Mouse (Mus musculus) embryonic facial prominence, embryonic 11.5 days (tissue): Measurements from ENCODE around the gene Cd164l2. TPM values are rescaled to one million over a fixed set of nuclear protein-coding genes. Genes with fewer than 3 reads are reported as not detected.

Experiments
- ATAC-seq: fragments of 200-750 bp; cut with Nextera tagmentation; replicated peaks from 2 replicates; pipeline ENCODE4 v1.8.0; 2017; ENCODE audit warnings: low read depth; ENCODE audit not compliant: insufficient number of reproducible peaks, low FRiP score, low TSS enrichment
- DNase-seq: peaks from one replicate; pipeline ENCODE4 v3.0.0-alpha.2; 2015; ENCODE audit warnings: low spot score
- H3K27ac ChIP-seq: fragments of 300-500 bp; sonication (generic); replicated peaks from 2 replicates; pipeline ENCODE4 v1.5.1; 2014; ENCODE audit warnings: mild to moderate bottlenecking, low read depth, low read length, control low read depth
- H3K27me3 ChIP-seq: fragments of 300-500 bp; sonication (generic); 2 replicates; pipeline ENCODE4 v1.6.1; 2014; ENCODE audit warnings: mild to moderate bottlenecking, low read length, moderate library complexity, mixed read lengths; ENCODE audit not compliant: control insufficient read depth, insufficient read depth
- H3K36me3 ChIP-seq: fragments of 300-500 bp; sonication (generic); replicated peaks from 2 replicates; pipeline ENCODE4 v1.6.1; 2014; ENCODE audit warnings: low read depth, mild to moderate bottlenecking, low read length, moderate library complexity, mixed read lengths; ENCODE audit not compliant: control insufficient read depth, insufficient read depth
- H3K4me1 ChIP-seq: fragments of 300-500 bp; sonication (generic); 2 replicates; pipeline ENCODE4 v1.6.1; 2014; ENCODE audit warnings: low read length, mixed read lengths; ENCODE audit not compliant: control insufficient read depth, insufficient read depth
- H3K4me2 ChIP-seq: fragments of 300-500 bp; sonication (generic); 2 replicates; pipeline ENCODE4 v1.6.1; 2014; ENCODE audit warnings: low read depth, mild to moderate bottlenecking, control low read depth, low read length, moderate library complexity
- H3K4me3 ChIP-seq: fragments of 300-500 bp; sonication (generic); 2 replicates; pipeline ENCODE4 v1.5.1; 2014; ENCODE audit warnings: low read depth, low read length, control low read depth
- H3K9ac ChIP-seq: fragments of 300-500 bp; sonication (generic); replicated peaks from 2 replicates; pipeline ENCODE4 v1.6.1; 2014; ENCODE audit warnings: mild to moderate bottlenecking, control low read depth, low read length
- H3K9me3 ChIP-seq: fragments of 300-500 bp; sonication (generic); replicated peaks from 2 replicates; pipeline ENCODE4 v1.6.1; 2016; ENCODE audit warnings: mild to moderate bottlenecking, low read length, inconsistent platforms, mixed read lengths; ENCODE audit not compliant: control insufficient read depth
- WGBS: fragments of 180-500 bp; shearing (Covaris S2); extraction: QIAGEN DNeasy Blood & Tissue Kit; methylation state at CpG from one replicate; pipeline ENCODE4 v1.1.7; 2014; 5-methylcytosine and 5-hydroxymethylcytosine counted together
- polyA plus RNA-seq: library from polyadenylated mRNA; unstranded; fragments of >200 nt; fragmentation: Nextera tagmentation; extraction: Ambion mirVana; gene quantifications from 2 replicates; pipeline ENCODE4 v1.2.1, GENCODE M21; 2014

The Cd164l2 gene
- polyA plus RNA-seq: 1.1 and 2.0 TPM in 2 replicates

- H3K36me3 ChIP-seq: no peaks in the 10 kb centered on the region
- ATAC-seq (peak; percentile 56), DNase-seq (no peak)
- H3K9me3 ChIP-seq: no peaks in the 10 kb centered on the region
- H3K9ac ChIP-seq: peak within 1 kb of the TSS; percentile 57
- H3K4me3 ChIP-seq: peak within 1 kb of the TSS; percentile 60
- H3K27me3 ChIP-seq: peaks cover 22% of the 10 kb centered on the region
- H3K4me1 ChIP-seq: peaks cover 15% of the 10 kb centered on the region
- peak within 1 kb of the TSS; percentile 99 for H3K4me2 ChIP-seq
- H3K27ac ChIP-seq: no peak within 1 kb of the TSS
- 2% methylated on average over 51 of the region's 52 CpGs for WGBS
These were observed at the start of gene Cd164l2, which contains the start of gene Gpr3 for GRCm38 (mm10) chr4:133211751-133212561. Cd164l2 (plus strand) TSS chr4:133212131. Gpr3 (minus strand) TSS chr4:133212536.

GRCm38 (mm10) chr4:133162196-133162595, 49.7 kb upstream of the Cd164l2 start:
- Histone ChIP-seq H3K9ac (no peak overlapping the region), H3K4me1 (no peaks in the 10 kb centered on the region), H3K27ac (no peak overlapping the region), H3K36me3 (no peaks in the 10 kb centered on the region; the same call in 1 of the 2 replicates), H3K27me3 (no peaks in the 10 kb centered on the region), H3K4me3 (no peak overlapping the region), H3K4me2 (no peak overlapping the region), H3K9me3 (no peaks in the 10 kb centered on the region)
- DNase-seq (no peak), ATAC-seq (no peak)
- 75% methylated on average over 6 of the region's 6 CpGs for WGBS

GRCm38 (mm10) chr4:133166773-133167172, 45.2 kb upstream of the Cd164l2 start:
- H3K27ac ChIP-seq: no peak overlapping the region
- H3K27me3 ChIP-seq: no peaks in the 10 kb centered on the region
- no peaks in the 10 kb centered on the region for H3K9me3 ChIP-seq
- H3K9ac ChIP-seq: no peak overlapping the region
- ATAC-seq (no peak), DNase-seq (no peak)
- WGBS: 92% methylated on average over 9 of the region's 9 CpGs
- no peaks in the 10 kb centered on the region for H3K4me1 ChIP-seq
- H3K4me2 ChIP-seq: no peak overlapping the region
- no peak overlapping the region for H3K4me3 ChIP-seq
- H3K36me3 ChIP-seq: no peaks in the 10 kb centered on the region; the same call in 1 of the 2 replicates

GRCm38 (mm10) chr4:133169237-133170055, 42.5 kb upstream of the Cd164l2 start:
- Histone ChIP-seq H3K4me2 (no peak overlapping the region), H3K27ac (no peak overlapping the region), H3K27me3 (no peaks in the 10 kb centered on the region), H3K9me3 (no peaks in the 10 kb centered on the region), H3K36me3 (no peaks in the 10 kb centered on the region; the same call in 1 of the 2 replicates), H3K4me3 (no peak overlapping the region), H3K9ac (no peak overlapping the region), H3K4me1 (no peaks in the 10 kb centered on the region)
- DNase-seq (no peak), ATAC-seq (no peak)
- WGBS: 91% methylated on average over 10 of the region's 10 CpGs

- Histone ChIP-seq H3K27me3 (no peaks in the 10 kb centered on the region), H3K9ac (no peak overlapping the region), H3K4me2 (no peak overlapping the region), H3K27ac (no peak overlapping the region), H3K9me3 (no peaks in the 10 kb centered on the region), H3K4me1 (no peaks in the 10 kb centered on the region), H3K4me3 (no peak overlapping the region), H3K36me3 (no peaks in the 10 kb centered on the region; the same call in 1 of the 2 replicates)
- DNase-seq: no peak
- ATAC-seq: no peak
- WGBS: 88% methylated on average over 3 of the region's 3 CpGs
These were observed 41.8 kb upstream of the Cd164l2 start for GRCm38 (mm10) chr4:133170056-133170524.

GRCm38 (mm10) chr4:133170616-133171015, 41.3 kb upstream of the Cd164l2 start:
- Histone ChIP-seq H3K4me2 (no peak overlapping the region), H3K9me3 (no peaks in the 10 kb centered on the region), H3K27me3 (no peaks in the 10 kb centered on the region), H3K36me3 (no peaks in the 10 kb centered on the region; the same call in 1 of the 2 replicates), H3K27ac (no peak overlapping the region), H3K9ac (no peak overlapping the region), H3K4me3 (no peak overlapping the region), H3K4me1 (no peaks in the 10 kb centered on the region)
- DNase-seq (no peak), ATAC-seq (no peak)

- Histone ChIP-seq H3K9me3 (no peaks in the 10 kb centered on the region), H3K27ac (no peak overlapping the region), H3K4me2 (no peak overlapping the region), H3K27me3 (no peaks in the 10 kb centered on the region), H3K4me1 (peaks cover 3% of the 10 kb centered on the region; the same call in 1 of the 2 replicates), H3K36me3 (peaks cover 1% of the 10 kb centered on the region; the same call in 1 of the 2 replicates), H3K4me3 (no peak overlapping the region), H3K9ac (no peak overlapping the region)
- ATAC-seq: no peak
- no peak for DNase-seq
- 93% methylated on average over 4 of the region's 4 CpGs for WGBS
These were observed 39.5 kb upstream of the Cd164l2 start for GRCm38 (mm10) chr4:133172451-133172850.
